Mouse (Mus musculus) adrenal gland, adult 18-20 months (tissue): ENCODE measurements at regions not wholly inside any gene's neighbourhood (a gene's known extent, or its start where the extent isn't known, plus 50 kb on each side); places are given as distances from the start of the nearest gene placed in this dataset.

Experiments
- DNase-seq, 2 experiments: peaks; one replicate each; pipeline ENCODE4 v3.0.0; 2021 to 2022; ENCODE audit warnings: low spot score in 2 of 2

GRCm38 (mm10) chr4:54407930-54408329 is 536.9 kb upstream of the Zfp462 start:
- DNase-seq: no peak

GRCm38 (mm10) chr4:54430789-54431188 is 514.1 kb upstream of the Zfp462 start:
- no peak for DNase-seq

GRCm38 (mm10) chr4:54460596-54460995 is 484.3 kb upstream of the Zfp462 start:
- no peak for DNase-seq

GRCm38 (mm10) chr4:54469176-54469575 is 475.7 kb upstream of the Zfp462 start:
- DNase-seq: no peak

- DNase-seq: no peak
Observed at GRCm38 (mm10) chr4:54470022-54471008, 474.5 kb upstream of the Zfp462 start.

GRCm38 (mm10) chr4:54471009-54471408 is 473.8 kb upstream of the Zfp462 start:
- DNase-seq: no peak

- no peak for DNase-seq
Observed at GRCm38 (mm10) chr4:54481766-54482165, 463.1 kb upstream of the Zfp462 start.

- DNase-seq: no peak
Observed at GRCm38 (mm10) chr4:54493074-54493473, 451.8 kb upstream of the Zfp462 start.

GRCm38 (mm10) chr4:54497312-54497994 is 447.4 kb upstream of the Zfp462 start:
- no peak for DNase-seq

- DNase-seq: no peak
Observed at GRCm38 (mm10) chr4:54515934-54516333, 428.9 kb upstream of the Zfp462 start.

- DNase-seq: no peak
Observed at GRCm38 (mm10) chr4:54523283-54523682, 421.6 kb upstream of the Zfp462 start.

- DNase-seq: no peak
Observed at GRCm38 (mm10) chr4:54526003-54526586, 418.8 kb upstream of the Zfp462 start.

GRCm38 (mm10) chr4:54527660-54528059 is 417.2 kb upstream of the Zfp462 start:
- DNase-seq: peak; percentile 27 to 32

GRCm38 (mm10) chr4:54531739-54532138 is 413.1 kb upstream of the Zfp462 start:
- no peak for DNase-seq

- no peak for DNase-seq
Observed at GRCm38 (mm10) chr4:54533846-54534245, 411.0 kb upstream of the Zfp462 start.

- no peak for DNase-seq
Observed at GRCm38 (mm10) chr4:54552864-54553618, 391.8 kb upstream of the Zfp462 start.

- DNase-seq: no peak
Observed at GRCm38 (mm10) chr4:54563075-54563474, 381.8 kb upstream of the Zfp462 start.

- DNase-seq: no peak
Observed at GRCm38 (mm10) chr4:54573185-54573584, 371.7 kb upstream of the Zfp462 start.

- DNase-seq: no peak
Observed at GRCm38 (mm10) chr4:54587197-54587596, 357.7 kb upstream of the Zfp462 start.

- DNase-seq: no peak
Observed at GRCm38 (mm10) chr4:54588704-54589103, 356.1 kb upstream of the Zfp462 start.
